Mouse (Mus musculus) limb, embryonic 10.5 days (tissue): ENCODE measurements around the gene Rps21. TPM values are rescaled to one million over a fixed set of nuclear protein-coding genes. Genes with fewer than 3 reads are reported as not detected.

Source experiments
- DNase-seq: peaks from one replicate; pipeline ENCODE4 v3.0.0-alpha.2; 2017; ENCODE audit warnings: low spot score
- H3K27ac ChIP-seq: fragments of 300-500 bp; sonication (generic); 2 replicates; pipeline ENCODE4 v1.5.1; 2016; ENCODE audit warnings: mild to moderate bottlenecking
- H3K27me3 ChIP-seq: fragments of 300-500 bp; sonication (generic); 2 replicates; pipeline ENCODE4 v1.6.1; 2016; ENCODE audit warnings: low read depth, mild to moderate bottlenecking; ENCODE audit not compliant: poor library complexity, severe bottlenecking
- H3K36me3 ChIP-seq: fragments of 300-500 bp; sonication (generic); 2 replicates; pipeline ENCODE4 v1.6.1; 2016; ENCODE audit warnings: mild to moderate bottlenecking, moderate library complexity
- H3K4me1 ChIP-seq: fragments of 300-500 bp; sonication (generic); 2 replicates; pipeline ENCODE4 v1.6.1; 2016
- H3K4me3 ChIP-seq: fragments of 300-500 bp; sonication (generic); 2 replicates; pipeline ENCODE4 v1.5.1; 2016; ENCODE audit warnings: mild to moderate bottlenecking, moderate library complexity
- H3K9me3 ChIP-seq: fragments of 300-500 bp; sonication (generic); replicated peaks from 2 replicates; pipeline ENCODE4 v1.6.1; 2016; ENCODE audit warnings: mild to moderate bottlenecking
- WGBS: fragments of 180-500 bp; shearing (Covaris S2); methylation state at CpG from one replicate; pipeline ENCODE4 v1.1.7; 2016; 5-methylcytosine and 5-hydroxymethylcytosine counted together
- polyA plus RNA-seq: library from polyadenylated mRNA; unstranded; fragments of >200 nt; fragmentation: Nextera tagmentation; extraction: Ambion mirVana; gene quantifications from 2 replicates; pipeline ENCODE4 v1.2.1, GENCODE M21; 2016

The Rps21 gene
- polyA plus RNA-seq: 530 and 637 TPM in 2 replicates

DNA sequence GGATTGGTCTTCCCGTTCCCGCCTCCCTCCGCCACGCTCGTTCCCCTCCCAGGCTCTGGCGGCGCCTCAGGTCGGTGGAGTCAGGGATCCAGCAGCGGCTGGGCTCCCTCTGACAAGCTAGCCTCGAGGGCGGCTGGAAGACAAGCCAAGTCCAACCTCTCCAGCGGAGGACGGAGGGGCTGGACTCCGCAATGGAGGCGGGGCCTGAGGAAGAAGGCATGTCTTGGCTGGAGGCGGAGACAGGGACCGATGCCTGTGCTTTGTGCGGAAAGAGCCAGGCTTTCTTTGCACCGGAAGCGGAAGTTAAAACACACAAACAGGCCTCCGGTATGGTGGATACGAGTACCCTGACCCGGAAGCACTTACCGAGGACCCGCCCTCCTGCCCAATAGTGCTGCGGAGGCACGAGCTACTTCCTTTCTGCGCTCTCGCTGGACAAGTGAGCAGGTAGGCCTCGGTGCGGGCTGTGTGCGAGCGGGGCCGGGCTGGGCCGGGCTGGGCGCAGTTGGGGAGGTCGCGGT, at the start of gene Rps21:
TSS of gene Rps21 (plus strand) at position 377 of the 521 bp plus-strand sequence.
- H3K36me3 ChIP-seq: peaks cover 46% of the 10 kb centered on the region
- peak within 1 kb of the TSS; percentile 85 for H3K4me3 ChIP-seq
- under 1% methylated on average over 38 of the region's 38 CpGs for WGBS
- no peaks in the 10 kb centered on the region for H3K9me3 ChIP-seq
- H3K27me3 ChIP-seq: no peaks in the 10 kb centered on the region
- peak; percentile 98 for DNase-seq
- peak within 1 kb of the TSS; percentile 92 for H3K27ac ChIP-seq
- H3K4me1 ChIP-seq: peaks cover 23% of the 10 kb centered on the region

DNA sequence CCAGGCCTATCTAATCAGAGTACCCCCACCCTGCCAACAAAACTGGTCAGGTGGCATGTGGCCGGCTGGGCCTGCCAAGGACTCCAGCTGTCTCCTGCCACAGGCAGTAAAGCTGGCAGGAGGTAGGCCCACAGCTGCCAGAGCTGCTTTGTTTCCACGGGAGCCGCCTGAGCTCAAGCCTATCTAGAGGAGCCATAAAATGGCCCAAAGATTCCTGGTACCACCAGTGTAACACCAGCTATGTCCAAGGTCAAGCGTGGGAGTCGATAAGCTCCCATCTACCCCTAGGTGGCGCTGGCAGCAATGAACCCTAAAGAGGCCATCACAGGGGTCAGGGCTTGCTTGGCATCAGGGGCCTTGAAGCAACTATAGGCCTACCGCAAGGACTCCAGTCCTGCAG, 49.3 kb upstream of the Rps21 start:
- Histone ChIP-seq H3K27me3 (no peaks in the 10 kb centered on the region), H3K4me1 (peaks cover 11% of the 10 kb centered on the region; the same call in 1 of the 2 replicates), H3K27ac (no peak overlapping the region), H3K4me3 (no peak overlapping the region), H3K36me3 (0 out of 2 replicates have a peak, but pooled peaks cover 2% of the 10 kb centered on the region), H3K9me3 (no peaks in the 10 kb centered on the region)
- 67% methylated on average over 7 of the region's 7 CpGs for WGBS
- DNase-seq: peak; percentile 59

DNA sequence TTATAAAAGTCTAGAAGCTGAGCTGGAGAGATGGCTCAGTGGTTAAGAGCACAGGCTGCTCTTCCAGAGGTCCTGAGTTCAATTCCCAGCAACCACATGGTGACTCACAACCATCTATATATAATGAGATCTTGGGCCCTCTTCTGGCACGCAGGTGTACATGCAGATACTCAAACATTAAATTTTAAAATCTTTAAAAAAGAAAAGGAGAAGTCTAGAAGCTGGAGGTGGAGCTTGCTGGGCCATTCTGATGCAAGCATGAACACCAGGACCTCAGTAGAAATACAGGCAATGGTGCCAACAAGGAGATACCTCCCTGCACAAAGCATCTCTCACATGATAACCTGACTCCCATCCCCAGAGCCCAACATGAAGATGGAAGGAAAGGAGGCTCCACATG, 48.2 kb upstream of the Rps21 start:
- Histone ChIP-seq H3K4me1 (peaks cover 11% of the 10 kb centered on the region; the same call in 1 of the 2 replicates), H3K36me3 (0 out of 2 replicates have a peak, but pooled peaks cover 2% of the 10 kb centered on the region), H3K9me3 (no peaks in the 10 kb centered on the region), H3K27me3 (no peaks in the 10 kb centered on the region), H3K4me3 (no peak overlapping the region), H3K27ac (no peak overlapping the region)
- no peak for DNase-seq
- 88% methylated on average over 1 of the region's 1 CpGs for WGBS

DNA sequence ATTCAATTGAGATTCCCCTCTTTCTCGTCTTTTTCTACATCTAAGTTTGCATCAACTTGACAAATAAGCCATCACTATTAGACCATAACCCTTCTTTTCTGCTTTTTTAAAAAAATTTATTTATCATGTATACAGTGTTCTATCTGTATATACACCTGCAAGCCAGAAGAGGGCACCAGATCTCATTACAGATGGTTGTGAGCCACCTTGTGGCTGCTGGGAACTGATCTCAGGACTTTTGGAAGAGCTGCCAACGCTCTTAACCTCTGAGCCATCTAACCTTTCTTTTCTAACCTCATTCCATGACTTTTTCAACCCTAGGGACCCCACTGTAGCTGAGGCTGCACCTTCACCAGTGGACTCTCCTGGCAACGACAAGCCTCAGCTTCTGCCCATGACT, 44.9 kb upstream of the Rps21 start:
- DNase-seq: no peak
- 93% methylated on average over 3 of the region's 3 CpGs for WGBS
- H3K9me3 ChIP-seq: no peaks in the 10 kb centered on the region
- peaks cover 29% of the 10 kb centered on the region for H3K4me1 ChIP-seq
- no peaks in the 10 kb centered on the region for H3K36me3 ChIP-seq
- H3K27me3 ChIP-seq: no peaks in the 10 kb centered on the region
- H3K4me3 ChIP-seq: no peak overlapping the region
- no peak overlapping the region for H3K27ac ChIP-seq

DNA sequence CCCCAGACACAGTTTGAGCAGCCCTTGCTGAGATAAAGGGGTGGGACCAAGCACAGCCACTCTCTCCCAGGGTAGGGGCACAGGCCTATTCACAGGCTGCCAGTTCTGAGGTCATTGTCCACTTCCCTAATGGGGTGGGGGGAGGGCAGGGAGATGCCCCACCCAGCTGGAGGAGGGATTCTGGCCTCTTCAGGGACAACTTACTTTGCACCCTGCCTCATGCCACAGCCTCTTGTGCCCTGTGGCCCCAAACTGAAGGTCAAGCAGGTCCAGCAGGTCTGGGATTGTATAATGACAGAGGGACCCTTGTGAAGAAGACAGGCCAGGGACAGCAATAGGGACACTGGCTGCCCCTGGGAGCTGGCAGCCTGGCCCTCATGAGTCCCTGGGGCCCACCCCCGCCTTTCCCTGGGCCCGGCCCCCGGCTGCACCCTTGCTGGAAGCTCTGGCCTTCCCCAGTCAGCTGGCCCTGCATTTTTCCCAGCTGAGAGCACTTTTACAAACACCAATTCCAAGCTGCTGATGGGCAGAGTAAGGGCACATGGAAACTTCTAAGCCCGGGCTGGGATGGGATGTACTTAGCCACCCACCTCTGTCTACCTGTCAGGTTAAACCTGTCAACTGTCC, 42.7 kb upstream of the Rps21 start:
- no peaks in the 10 kb centered on the region for H3K27me3 ChIP-seq
- WGBS: 92% methylated on average over 4 of the region's 4 CpGs

DNA sequence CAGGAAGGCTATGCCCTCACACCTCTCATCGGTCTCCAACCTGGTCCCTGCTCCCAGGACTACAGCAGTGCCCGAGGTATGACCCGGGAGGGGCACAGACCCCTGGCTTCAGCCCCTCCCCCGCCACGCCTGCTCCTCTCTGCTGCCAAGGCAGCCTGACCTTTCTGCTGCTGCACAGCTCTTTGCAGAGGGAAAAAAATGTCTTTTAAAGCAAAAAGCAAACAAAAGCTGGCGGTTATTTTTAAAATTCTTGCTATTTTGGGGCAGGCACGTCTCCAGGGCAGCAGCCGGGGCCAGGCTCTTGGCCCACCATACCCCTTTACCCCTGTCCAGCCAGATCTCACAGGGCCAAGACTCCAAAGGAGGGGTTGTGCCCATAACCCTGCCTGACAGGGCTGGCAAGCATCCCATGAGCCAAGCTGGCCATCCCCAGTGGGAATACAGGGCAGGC, 42.1 kb upstream of the Rps21 start:
- WGBS: 81% methylated on average over 8 of the region's 8 CpGs
- DNase-seq: no peak
- H3K27me3 ChIP-seq: no peaks in the 10 kb centered on the region
- no peaks in the 10 kb centered on the region for H3K36me3 ChIP-seq
- no peak overlapping the region for H3K4me3 ChIP-seq
- no peaks in the 10 kb centered on the region for H3K9me3 ChIP-seq
- H3K27ac ChIP-seq: peak overlapping the region; percentile 38
- H3K4me1 ChIP-seq: peaks cover 51% of the 10 kb centered on the region

More for the DNA sequence above, 42.7 kb upstream of the Rps21 start:
- no peaks in the 10 kb centered on the region for H3K9me3 ChIP-seq
- no peak for DNase-seq
- no peak overlapping the region for H3K4me3 ChIP-seq
- H3K36me3 ChIP-seq: no peaks in the 10 kb centered on the region
- H3K4me1 ChIP-seq: peaks cover 46% of the 10 kb centered on the region
- peak overlapping the region; percentile 38 for H3K27ac ChIP-seq

DNA sequence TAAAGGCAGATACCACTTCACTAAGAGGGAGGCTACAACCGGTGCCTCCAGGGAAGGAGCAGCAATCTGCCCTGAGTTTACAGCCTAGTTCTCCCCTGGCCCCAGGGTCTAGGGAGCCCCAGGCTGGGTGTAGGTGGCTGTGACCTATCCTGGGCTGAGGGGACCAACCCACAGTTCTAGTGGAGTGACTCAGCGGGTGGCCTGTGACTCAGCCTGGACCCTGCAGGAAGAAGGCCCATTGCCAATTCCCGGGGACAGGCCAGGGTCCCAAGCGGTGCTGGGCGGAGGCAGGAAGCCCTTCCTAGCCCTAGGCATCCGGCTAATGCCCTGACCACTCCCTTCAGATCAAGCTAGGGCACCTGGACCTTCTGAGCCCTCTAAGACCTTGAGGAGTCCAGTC, 41.2 kb upstream of the Rps21 start:
- H3K4me3 ChIP-seq: no peak overlapping the region
- peaks cover 54% of the 10 kb centered on the region for H3K4me1 ChIP-seq
- H3K27ac ChIP-seq: peak overlapping the region; percentile 22; the same call in 1 of the 2 replicates
- no peaks in the 10 kb centered on the region for H3K27me3 ChIP-seq
- no peaks in the 10 kb centered on the region for H3K9me3 ChIP-seq
- 80% methylated on average over 6 of the region's 6 CpGs for WGBS
- no peak for DNase-seq
- no peaks in the 10 kb centered on the region for H3K36me3 ChIP-seq

DNA sequence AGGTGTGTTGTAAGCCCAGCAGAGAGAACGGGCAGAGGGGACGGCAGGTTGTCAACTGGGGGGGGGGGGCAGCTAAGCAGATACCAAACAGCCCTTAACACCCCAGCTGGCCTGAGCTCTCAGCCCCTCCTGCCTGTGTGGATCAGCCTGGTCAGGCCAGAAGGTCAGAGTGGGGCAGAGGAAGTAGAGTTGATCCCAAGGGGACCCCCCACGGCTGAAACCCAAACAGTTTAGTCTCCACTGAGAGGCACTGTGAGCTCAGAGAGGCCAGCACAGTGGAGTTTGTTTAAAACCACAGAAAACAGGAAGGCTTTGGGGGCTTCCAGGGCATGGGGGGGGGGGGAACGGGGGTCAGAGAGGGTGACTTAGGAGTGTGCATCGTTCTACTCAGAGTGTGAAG, 40.3 kb upstream of the Rps21 start:
- WGBS: 69% methylated on average over 5 of the region's 5 CpGs
- H3K27me3 ChIP-seq: no peaks in the 10 kb centered on the region
- H3K4me1 ChIP-seq: peaks cover 55% of the 10 kb centered on the region
- H3K36me3 ChIP-seq: no peaks in the 10 kb centered on the region
- no peak for DNase-seq
- H3K9me3 ChIP-seq: no peaks in the 10 kb centered on the region
- H3K4me3 ChIP-seq: no peak overlapping the region
- peak overlapping the region; percentile 71; the same call in 1 of the 2 replicates for H3K27ac ChIP-seq

DNA sequence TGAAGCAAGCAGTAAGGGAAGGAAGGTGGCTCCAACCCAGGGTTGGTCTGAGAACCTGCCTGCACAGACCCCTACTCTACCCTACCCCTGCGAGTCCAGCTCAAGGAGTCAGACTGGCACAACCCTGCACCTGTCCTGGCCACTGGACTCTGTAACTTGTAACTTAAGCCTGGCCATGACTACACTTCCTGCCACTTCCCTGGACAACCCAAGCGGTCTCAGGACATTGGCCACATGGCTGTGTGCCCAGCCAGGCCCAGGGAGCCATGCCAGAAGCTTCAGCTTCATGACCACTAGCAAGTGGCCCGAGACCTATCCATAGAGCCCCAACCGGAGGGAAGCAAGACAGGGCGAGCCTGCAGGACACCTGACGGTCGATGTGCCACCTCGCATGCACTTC, 39.6 kb upstream of the Rps21 start:
- WGBS: 94% methylated on average over 8 of the region's 8 CpGs
- H3K27me3 ChIP-seq: no peaks in the 10 kb centered on the region
- no peaks in the 10 kb centered on the region for H3K36me3 ChIP-seq
- H3K4me1 ChIP-seq: peaks cover 62% of the 10 kb centered on the region
- no peak for DNase-seq
- no peak overlapping the region for H3K4me3 ChIP-seq
- H3K9me3 ChIP-seq: no peaks in the 10 kb centered on the region
- H3K27ac ChIP-seq: peak overlapping the region; percentile 71; the same call in 1 of the 2 replicates

DNA sequence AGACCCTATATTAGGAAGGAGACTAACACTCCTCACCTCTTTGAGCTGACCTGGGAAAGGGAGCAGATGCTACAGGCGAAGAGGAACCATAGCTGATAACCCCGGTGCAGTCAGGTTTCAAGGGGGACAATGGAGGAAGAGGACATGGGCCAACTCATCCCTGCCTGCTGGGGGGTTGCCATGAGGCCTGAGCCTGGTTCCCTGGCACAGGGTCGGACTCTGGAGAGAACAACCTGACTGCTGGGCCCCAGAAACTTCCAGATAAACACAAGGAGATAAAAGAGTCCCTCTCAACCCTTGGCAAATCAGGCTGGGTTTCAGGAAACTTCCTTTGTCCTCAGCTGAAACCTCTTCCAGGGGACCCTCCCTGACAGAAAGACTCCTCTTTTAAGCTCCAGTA, 38.9 kb upstream of the Rps21 start:
- peak overlapping the region; percentile 71 for H3K27ac ChIP-seq

DNA sequence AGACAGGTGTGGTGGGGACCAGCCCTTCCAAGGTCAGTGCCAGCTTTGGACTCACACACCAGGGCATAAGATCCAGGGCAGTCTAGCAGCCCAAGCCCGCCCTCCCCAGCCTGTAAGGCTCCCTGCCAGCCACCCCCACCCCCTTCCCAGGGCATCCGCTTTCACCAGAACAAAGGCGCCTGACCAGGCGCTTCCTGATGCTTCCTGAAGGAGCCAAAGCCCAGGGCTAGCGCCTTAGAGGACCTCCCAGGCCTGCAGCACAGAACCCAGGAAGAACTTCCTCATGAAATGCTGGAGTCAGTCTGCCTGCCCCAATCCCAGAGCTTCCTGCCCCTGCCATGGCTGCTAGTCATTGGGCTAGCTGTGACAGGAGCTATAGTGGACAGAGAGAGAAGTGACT, 38.5 kb upstream of the Rps21 start:
- Histone ChIP-seq H3K36me3 (no peaks in the 10 kb centered on the region), H3K4me1 (peaks cover 71% of the 10 kb centered on the region), H3K27ac (peak overlapping the region; percentile 71), H3K9me3 (no peaks in the 10 kb centered on the region), H3K27me3 (peaks cover 9% of the 10 kb centered on the region), H3K4me3 (no peak overlapping the region)
- DNase-seq: no peak
- 46% methylated on average over 5 of the region's 5 CpGs for WGBS

More for the DNA sequence above, 38.9 kb upstream of the Rps21 start:
- peaks cover 67% of the 10 kb centered on the region for H3K4me1 ChIP-seq
- H3K4me3 ChIP-seq: no peak overlapping the region
- 88% methylated on average over 3 of the region's 3 CpGs for WGBS
- no peaks in the 10 kb centered on the region for H3K9me3 ChIP-seq
- DNase-seq: no peak
- no peaks in the 10 kb centered on the region for H3K36me3 ChIP-seq
- H3K27me3 ChIP-seq: peaks cover 5% of the 10 kb centered on the region

DNA sequence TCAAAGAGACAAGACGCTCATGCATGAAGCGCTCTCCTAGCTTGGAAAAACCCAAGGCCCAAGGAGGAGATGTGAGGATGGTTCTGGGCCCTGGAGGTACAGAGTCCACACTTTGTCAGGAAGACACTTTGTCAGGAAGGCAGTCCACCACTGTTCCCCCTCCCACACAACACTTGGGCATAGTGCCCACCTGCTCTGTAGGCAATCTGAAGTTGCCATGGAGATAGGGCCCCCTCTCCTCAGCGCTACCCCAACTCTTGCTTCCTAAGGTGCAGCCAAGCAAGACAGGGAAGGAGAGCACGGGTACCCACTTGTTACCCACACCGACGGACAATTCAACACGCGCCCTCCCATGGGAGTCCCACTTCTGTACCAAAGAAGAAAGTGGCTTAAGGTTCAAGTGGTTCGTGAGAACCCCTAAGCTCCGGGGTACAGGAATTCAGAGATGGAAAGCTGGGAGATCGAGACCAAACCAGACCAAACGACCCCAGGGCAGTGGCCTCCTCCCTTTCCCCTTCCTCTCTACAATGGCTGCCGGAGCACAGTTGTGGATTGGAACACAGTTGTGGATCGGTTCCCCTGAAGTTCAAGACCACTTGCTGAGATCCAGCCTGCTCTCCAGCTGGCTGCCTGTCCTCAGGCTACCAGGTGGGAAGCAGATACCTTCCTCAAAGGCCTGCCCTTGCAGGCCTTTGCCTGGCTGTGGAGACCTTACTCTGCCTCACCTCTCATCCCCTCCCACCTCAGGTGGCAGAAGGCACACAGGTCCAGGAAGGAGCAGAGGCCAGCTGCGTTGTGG, 37.8 kb upstream of the Rps21 start:
- Histone ChIP-seq H3K27me3 (peaks cover 16% of the 10 kb centered on the region), H3K4me3 (no peak overlapping the region), H3K27ac (peak overlapping the region; percentile 71), H3K36me3 (no peaks in the 10 kb centered on the region), H3K4me1 (peaks cover 70% of the 10 kb centered on the region), H3K9me3 (no peaks in the 10 kb centered on the region)
- WGBS: 88% methylated on average over 15 of the region's 15 CpGs
- no peak for DNase-seq

DNA sequence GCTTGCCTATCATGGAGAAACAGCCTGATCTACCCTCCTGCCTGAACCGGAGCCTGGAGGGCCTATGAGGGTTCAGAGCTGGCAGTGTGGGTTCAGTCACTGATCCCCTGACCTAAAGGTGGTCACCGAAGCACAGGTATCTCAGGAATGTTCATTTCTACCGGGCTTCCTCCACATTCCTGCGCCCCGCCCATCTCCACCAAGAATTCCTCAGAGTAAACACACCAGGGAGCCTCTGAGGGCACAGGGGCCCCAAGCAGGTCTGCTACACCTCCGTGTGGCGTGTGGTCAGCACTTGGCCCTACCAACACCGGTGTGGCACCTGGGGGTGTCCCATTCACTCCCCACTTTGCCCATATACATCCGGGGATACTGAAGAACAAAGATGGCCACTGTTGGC, 37.0 kb upstream of the Rps21 start:
- H3K36me3 ChIP-seq: no peaks in the 10 kb centered on the region
- H3K27ac ChIP-seq: 0 out of 2 replicates have a peak overlapping the region, but pooled peaks have one; percentile 15
- H3K4me3 ChIP-seq: no peak overlapping the region
- DNase-seq: no peak
- H3K9me3 ChIP-seq: no peaks in the 10 kb centered on the region
- H3K27me3 ChIP-seq: peaks cover 24% of the 10 kb centered on the region
- 73% methylated on average over 9 of the region's 9 CpGs for WGBS
- H3K4me1 ChIP-seq: peaks cover 70% of the 10 kb centered on the region
